Mouse (Mus musculus) hindbrain, embryonic 15.5 days (tissue): Measurements from ENCODE around the gene Gm4792. TPM values are rescaled to one million over a fixed set of nuclear protein-coding genes. Genes with fewer than 3 reads are reported as not detected.

Experiments used
- ATAC-seq: fragments of 200-750 bp; cut with Nextera tagmentation; 2 replicates; pipeline ENCODE4 v1.8.0; 2017; ENCODE audit warnings: low read depth, moderate number of reproducible peaks, moderate TSS enrichment; ENCODE audit not compliant: low FRiP score
- H3K27ac ChIP-seq: fragments of 300-500 bp; sonication (generic); replicated peaks from 2 replicates; pipeline ENCODE4 v1.5.1; 2015; ENCODE audit warnings: mild to moderate bottlenecking, inconsistent platforms
- H3K27me3 ChIP-seq: fragments of 300-500 bp; sonication (generic); 2 replicates; pipeline ENCODE4 v1.6.1; 2015; ENCODE audit warnings: control low read depth, inconsistent platforms
- H3K36me3 ChIP-seq: fragments of 300-500 bp; sonication (generic); 2 replicates; pipeline ENCODE4 v1.6.1; 2015; ENCODE audit warnings: control low read depth, inconsistent platforms
- H3K4me1 ChIP-seq: fragments of 300-500 bp; sonication (generic); replicated peaks from 2 replicates; pipeline ENCODE4 v1.6.1; 2015; ENCODE audit warnings: control low read depth, inconsistent platforms
- H3K4me2 ChIP-seq: fragments of 300-500 bp; sonication (generic); 2 replicates; pipeline ENCODE4 v1.6.1; 2015; ENCODE audit warnings: moderate library complexity, mild to moderate bottlenecking, inconsistent platforms
- H3K4me3 ChIP-seq: fragments of 300-500 bp; sonication (generic); 2 replicates; pipeline ENCODE4 v1.5.1; 2015; ENCODE audit warnings: mild to moderate bottlenecking, inconsistent platforms
- H3K9ac ChIP-seq: fragments of 300-500 bp; sonication (generic); 2 replicates; pipeline ENCODE4 v1.6.1; 2015; ENCODE audit warnings: inconsistent platforms
- H3K9me3 ChIP-seq: fragments of 300-500 bp; sonication (generic); 2 replicates; pipeline ENCODE4 v1.6.1; 2016; ENCODE audit warnings: control low read depth, inconsistent platforms
- WGBS: fragments of 180-500 bp; shearing (Covaris S2); methylation state at CpG from one replicate; pipeline ENCODE4 v1.1.7; 2015; 5-methylcytosine and 5-hydroxymethylcytosine counted together
- polyA plus RNA-seq: library from polyadenylated mRNA; unstranded; fragments of >200 nt; fragmentation: Nextera tagmentation; extraction: Ambion mirVana; gene quantifications from 2 replicates; pipeline ENCODE4 v1.2.1, GENCODE M21; 2015

The Gm4792 gene
- polyA plus RNA-seq, 1 experiment from 2014 or later: 0.74 TPM

DNA sequence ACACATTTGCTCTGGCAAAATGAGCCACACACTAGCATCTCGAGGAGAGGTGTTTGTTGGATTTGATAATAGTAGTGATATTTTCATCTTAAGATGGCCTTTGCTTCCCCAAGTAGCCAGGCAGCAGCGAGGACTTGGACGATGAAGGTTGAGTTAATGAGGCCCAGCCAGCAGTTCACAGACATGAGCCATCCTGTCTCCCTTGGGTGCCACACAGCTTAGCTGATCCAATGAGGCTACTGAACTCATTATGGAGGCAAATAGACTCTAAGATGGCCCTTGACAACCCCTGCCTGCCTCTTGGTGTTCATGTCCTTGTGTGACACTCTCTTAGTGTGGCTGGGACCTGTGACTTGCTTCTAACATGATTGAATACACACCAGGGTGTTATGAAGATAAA, 43.7 kb downstream of the Gm4792 start:
- no peaks in the 10 kb centered on the region for H3K36me3 ChIP-seq
- ATAC-seq: no peak
- no peaks in the 10 kb centered on the region for H3K9me3 ChIP-seq
- H3K4me1 ChIP-seq: peaks cover 11% of the 10 kb centered on the region
- H3K27ac ChIP-seq: no peak overlapping the region
- no peak overlapping the region for H3K9ac ChIP-seq
- 66% methylated on average over 3 of the region's 3 CpGs for WGBS
- H3K27me3 ChIP-seq: no peaks in the 10 kb centered on the region
- H3K4me2 ChIP-seq: no peak overlapping the region
- H3K4me3 ChIP-seq: no peak overlapping the region

DNA sequence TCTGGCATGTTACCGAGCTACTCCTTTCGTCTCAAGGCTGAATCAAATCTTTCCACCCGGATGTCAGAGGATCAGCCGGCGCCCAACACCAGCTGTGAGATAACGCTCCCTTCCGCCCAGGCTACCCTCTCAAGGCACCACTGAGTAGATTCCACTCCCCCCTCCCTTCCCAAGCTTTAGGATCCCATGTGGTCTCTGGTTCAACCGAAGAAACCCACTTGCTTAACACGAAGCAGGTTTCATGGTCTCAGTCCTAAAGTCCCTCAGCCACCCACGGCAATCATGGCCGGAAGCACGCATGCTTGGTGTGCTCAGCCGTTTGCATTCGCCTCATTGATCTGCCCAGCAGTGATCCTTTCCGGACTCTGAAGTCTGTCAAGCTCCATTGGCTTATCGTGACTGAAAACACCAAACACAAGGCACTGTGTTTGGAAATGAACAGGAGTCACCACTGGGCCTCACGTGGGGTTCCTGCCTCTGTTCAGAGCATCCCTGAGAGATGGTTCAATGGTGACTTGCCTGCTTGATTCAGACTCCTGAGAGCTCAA, 45.2 kb downstream of the Gm4792 start:
- no peaks in the 10 kb centered on the region for H3K36me3 ChIP-seq
- peaks cover 20% of the 10 kb centered on the region for H3K4me1 ChIP-seq
- no peak overlapping the region for H3K4me3 ChIP-seq
- no peak overlapping the region for H3K9ac ChIP-seq
- H3K27ac ChIP-seq: no peak overlapping the region
- no peak overlapping the region for H3K4me2 ChIP-seq
- WGBS: 66% methylated on average over 17 of the region's 17 CpGs
- no peak; the same call in 1 of the 2 replicates for ATAC-seq
- no peaks in the 10 kb centered on the region for H3K27me3 ChIP-seq
- no peaks in the 10 kb centered on the region for H3K9me3 ChIP-seq

DNA sequence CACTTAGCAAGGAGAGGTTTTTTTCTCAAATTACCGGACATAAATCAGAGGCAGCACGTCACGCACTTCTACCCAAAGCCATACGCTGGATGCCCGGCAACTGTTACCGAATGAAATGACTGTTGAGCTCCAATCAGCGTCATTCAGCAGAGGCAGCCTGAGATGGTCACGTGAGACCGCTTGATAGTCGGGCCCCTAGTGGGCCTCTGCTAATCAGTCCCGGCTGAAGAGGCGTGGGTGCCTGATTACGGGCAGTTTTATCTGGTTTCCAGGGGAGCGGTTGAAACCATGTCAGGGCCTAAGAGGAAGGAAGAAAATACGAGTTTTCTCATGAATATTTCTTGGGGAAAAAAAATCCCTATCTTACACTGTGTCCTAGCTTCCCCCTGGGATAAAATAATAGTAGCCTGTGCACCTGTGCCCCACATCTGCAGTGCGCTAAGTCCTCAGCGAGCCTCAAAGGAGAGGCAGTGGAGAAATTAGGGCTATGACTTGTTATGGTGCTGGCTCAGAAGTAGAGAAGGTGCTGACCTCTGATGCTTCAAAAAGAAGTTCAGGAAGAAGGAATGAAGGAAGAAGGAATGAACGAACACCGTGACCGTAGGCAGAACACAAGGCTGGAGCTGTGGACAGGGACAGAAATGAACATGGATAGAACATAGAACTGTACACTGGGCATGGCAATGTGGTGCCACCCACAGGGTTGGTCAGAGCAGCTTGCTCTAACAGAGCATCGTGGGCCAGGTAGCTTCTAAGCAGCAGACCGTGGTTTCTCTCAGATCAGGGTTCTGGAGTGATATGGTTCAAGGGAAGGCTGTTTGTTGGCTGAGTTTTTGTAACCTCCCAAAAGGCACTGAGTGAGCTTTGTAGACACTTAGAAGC, 48.7 kb downstream of the Gm4792 start:
- H3K4me2 ChIP-seq: peak overlapping the region; percentile 46
- no peaks in the 10 kb centered on the region for H3K9me3 ChIP-seq
- H3K4me1 ChIP-seq: peaks cover 14% of the 10 kb centered on the region
- 39% methylated on average over 22 of the region's 22 CpGs for WGBS
- H3K27ac ChIP-seq: peak overlapping the region; percentile 26; the same call in 1 of the 2 replicates
- peak; percentile 79 for ATAC-seq
- no peak overlapping the region for H3K4me3 ChIP-seq
- H3K27me3 ChIP-seq: no peaks in the 10 kb centered on the region
- H3K9ac ChIP-seq: no peak overlapping the region
- no peaks in the 10 kb centered on the region for H3K36me3 ChIP-seq

DNA sequence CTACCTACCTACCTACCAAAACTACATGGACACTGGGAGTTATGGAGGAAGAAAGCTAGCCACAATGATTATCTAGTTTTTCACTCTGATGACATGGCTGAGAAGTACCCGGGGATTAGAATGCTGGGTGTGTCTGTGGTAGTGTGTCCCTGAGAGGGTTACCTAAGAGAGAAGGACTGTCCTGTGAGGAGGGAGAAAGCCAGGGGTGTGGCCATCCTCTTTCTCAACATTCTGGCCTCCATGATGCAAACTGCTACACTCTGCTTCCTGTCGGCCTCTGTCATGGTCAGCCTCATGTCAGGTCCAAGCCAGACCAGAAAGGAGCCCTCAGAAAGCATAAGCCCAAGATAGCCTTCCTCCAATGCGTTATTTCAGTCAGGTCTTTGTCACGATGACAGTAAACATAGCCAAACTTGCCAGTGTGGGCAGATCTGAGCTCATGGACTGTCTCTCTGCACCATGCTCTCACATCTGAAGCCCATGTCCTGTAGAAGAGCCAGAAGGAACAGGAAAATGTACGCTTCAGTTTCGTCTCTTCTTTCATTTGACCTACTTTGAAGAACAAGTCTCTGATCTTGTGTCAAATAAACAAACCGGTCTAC, 50.7 kb downstream of the Gm4792 start:
- Histone ChIP-seq H3K4me2 (no peak overlapping the region), H3K9ac (no peak overlapping the region), H3K4me1 (peaks cover 14% of the 10 kb centered on the region), H3K4me3 (no peak overlapping the region), H3K36me3 (no peaks in the 10 kb centered on the region), H3K9me3 (no peaks in the 10 kb centered on the region), H3K27me3 (no peaks in the 10 kb centered on the region), H3K27ac (no peak overlapping the region)
- ATAC-seq: no peak
- WGBS: 91% methylated on average over 7 of the region's 7 CpGs

Other genes starting within 250 kb of the Gm4792 start
- 6.1 and 6.4 TPM in 2 replicates for gene Nr2c1, start 150.7 kb downstream of the Gm4792 start, polyA plus RNA-seq
- gene Ndufa12, start 100.0 kb downstream of the Gm4792 start, polyA plus RNA-seq: 361 and 385 TPM in 2 replicates
- 13.6 and 16.9 TPM in 2 replicates for gene Tmcc3, start 13.2 kb upstream of the Gm4792 start, polyA plus RNA-seq